Mouse (Mus musculus) layer of hippocampus, postnatal 10 days (tissue): ENCODE data around the gene Itk. TPM values are rescaled to one million over a fixed set of nuclear protein-coding genes. Genes with fewer than 3 reads are reported as not detected.
"Not testable (repeated sequence)": the region's sequence is repeated elsewhere in the genome, so short reads cannot be mapped to it uniquely, and the experiment has no call there.

Source experiments
- DNase-seq, 2 experiments: peaks; one replicate each; pipeline ENCODE4 v3.0.0; 2021; ENCODE audit warnings: low spot score in 2 of 2
- long read RNA-seq: library from polyadenylated mRNA; stranded (forward); transcript quantifications from one replicate; pipeline ENCODE4 v2.0.0, GENCODE M21; 2023
- total RNA-seq, 2 experiments: library from RNA; stranded (reverse); gene quantifications; 2 replicates each; pipeline ENCODE4 v1.2.3; 2021

The Itk gene
- total RNA-seq: under 1 TPM; 0.31 to 0.48 TPM
- long read RNA-seq, partial matches to known transcripts: 1 of 1 reads
- long read RNA-seq, other reads (novel, unspliced or antisense): 0 of 1 reads

DNA sequence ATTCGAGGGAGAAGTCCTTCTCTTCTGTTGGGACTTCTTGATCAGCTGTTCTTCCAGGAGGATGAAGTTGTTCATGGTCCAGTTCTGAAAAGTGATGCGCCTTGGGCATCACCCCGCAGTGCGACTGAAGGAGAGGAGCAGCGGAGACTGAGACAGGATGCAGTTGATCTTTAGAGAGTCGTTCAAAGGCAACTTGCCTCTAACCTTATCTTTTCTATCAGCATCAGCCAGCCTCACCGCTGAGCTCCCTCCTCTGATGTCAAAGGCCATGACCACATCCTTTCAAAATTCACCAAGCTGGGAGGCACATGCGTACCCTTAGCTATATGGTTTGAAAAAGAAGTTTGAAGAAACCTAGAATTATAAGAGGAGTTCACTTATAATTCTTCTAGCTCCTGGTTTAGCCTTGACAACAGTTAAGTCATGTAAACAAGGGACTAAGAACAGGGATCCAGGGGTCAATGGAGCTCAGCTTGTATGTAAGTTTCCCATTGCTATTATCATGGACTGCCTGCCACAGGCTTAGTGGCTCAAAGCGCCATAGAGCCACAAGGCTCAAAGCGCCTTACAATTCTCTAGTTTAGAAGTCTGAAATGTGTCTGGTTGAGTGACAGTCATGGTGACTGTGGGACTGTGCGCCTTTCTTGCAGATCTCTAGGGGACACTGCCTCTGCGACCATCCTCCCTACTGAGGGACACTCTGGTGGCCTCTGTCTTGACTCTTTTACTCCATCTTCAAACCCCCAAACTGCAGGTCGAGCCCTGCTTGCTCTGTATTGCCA is at the start of gene Itk:
Gene Itk, minus strand, starts transcription at position 180 of the 782 bp plus-strand sequence.
- DNase-seq: no peak

DNA sequence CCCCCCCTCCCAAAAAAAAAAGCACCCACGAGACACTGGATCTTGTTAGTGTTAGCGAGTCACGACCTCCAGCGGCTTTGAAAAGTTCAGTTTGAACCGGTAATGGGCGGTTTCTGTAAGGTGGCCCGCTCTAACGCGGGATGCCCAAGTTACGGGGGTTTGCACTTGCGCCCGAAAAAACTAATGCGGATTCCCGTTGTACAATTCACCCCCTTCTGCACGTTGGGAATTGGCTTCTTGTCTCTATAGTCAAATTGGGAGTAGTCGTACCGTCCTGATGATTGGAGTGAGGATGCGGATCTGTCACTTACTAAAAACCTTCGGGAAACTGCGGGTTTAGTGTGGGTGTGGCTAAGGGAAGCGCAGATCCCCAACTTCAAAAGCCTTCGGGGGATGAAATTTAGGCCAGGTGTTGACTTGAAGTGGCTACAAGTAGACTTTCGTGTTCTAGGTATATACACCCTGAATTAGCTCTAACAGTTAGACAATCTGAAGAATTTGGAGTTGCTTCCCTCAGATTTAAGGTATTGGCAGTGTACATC is 48.2 kb upstream of the Itk start:
- DNase-seq: peak in 1 of 2 experiments; percentile 19

- DNase-seq: peak; percentile 87 to 91
These were observed 47.6 kb upstream of the Itk start, which contains the start of gene Med7 for GRCm38 (mm10) chr11:46436760-46437458. TSS of gene Med7 (plus strand) at chr11:46436925.

DNA sequence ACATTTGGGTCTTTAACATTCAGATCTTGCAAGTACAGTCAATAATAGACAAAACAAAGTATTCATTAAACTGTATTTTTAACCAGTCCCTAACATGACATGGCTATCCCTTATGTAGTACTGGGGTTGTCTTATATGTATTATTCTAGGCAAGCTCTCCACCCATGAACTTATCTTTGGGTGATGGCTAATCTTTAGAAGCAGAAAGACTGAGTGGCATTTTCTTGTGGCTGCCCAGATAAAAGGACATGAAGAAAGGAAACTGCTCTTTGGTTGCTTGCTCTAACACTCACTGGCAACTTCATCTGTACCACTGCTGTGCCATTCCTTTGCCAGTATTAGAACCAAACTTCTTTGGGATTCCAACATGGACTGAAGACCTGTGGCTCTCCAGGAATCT is 46.0 kb upstream of the Itk start:
- no peak for DNase-seq

GRCm38 (mm10) chr11:46431129-46431528 is 41.8 kb upstream of the Itk start:
- DNase-seq: peak; percentile 84 to 85

DNA sequence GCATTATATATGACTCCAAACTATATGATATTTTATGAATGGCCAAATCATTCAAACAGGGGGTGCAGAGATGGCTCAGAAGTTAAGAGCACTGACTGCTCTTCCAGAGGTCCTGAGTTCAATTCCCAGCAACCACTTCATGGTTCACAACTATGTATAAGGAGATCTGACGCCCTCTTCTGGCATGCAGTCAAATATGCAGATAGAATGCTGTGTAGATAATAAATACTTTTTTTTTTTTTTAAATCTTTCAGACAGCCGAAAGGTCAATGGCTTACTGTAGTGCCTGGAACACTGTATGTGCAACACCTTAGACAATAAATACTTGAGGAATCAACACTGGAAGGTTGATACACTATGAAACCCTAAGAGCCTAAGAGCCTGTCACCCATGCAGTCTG is 40.8 kb upstream of the Itk start:
- no peak for DNase-seq

- not testable (repeated sequence) for DNase-seq
These were observed 38.8 kb upstream of the Itk start for GRCm38 (mm10) chr11:46428131-46428530.

DNA sequence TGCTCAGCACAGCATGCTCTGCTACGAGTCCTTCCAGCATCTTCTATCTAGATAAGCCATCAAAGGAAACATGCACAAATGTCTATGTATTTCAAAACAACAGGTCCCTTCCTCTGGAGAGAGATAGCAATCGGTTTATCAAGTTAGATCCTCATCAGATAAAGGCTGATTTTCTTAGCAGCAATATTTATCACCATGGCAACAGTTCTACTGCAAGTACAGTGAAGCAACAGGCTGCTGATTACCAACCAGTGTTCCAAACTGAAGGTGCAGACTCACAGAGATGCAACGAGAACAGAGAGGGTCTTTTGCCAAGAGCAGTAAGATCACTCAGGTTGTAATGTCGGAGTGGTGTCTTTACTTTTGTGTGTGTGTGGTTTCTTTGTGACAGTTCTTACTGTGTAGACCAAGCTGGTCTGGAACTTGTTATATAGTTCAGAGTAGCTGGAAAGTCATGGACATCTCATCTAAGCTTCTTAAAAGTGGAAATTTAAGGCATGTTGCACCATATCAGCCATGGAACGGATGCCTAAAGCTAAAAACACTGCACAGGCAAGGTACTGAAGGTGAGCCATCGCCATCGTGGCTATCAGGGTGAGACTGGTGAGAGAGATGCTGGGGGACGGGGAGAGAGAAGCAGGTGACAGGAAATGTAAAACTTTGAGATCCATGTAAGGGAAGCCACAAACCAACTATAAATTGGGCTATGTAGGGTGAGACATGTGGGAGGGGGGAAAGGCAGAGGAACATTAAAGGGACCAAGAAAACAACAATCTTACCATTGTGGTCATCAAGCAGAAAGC is 32.0 kb upstream of the Itk start:
- DNase-seq: no peak

DNA sequence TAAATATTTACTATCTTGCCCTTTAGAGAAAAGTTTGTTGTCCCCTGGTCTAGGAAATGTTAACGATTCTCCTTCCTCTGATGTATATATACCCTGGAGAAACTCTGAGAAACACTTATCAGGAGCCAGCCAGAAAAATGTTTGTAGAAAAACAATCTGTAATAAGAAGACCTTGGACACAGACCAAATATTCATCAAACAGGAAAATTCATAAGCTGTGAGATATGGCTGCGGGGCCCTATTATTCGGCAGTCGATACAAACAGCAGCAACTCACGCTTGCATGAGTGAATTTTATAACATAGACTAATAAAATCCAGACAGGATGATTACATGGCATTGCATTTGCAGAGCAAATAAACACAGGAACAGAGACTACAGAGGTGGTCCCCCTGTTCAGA is 29.5 kb upstream of the Itk start:
- no peak for DNase-seq

DNA sequence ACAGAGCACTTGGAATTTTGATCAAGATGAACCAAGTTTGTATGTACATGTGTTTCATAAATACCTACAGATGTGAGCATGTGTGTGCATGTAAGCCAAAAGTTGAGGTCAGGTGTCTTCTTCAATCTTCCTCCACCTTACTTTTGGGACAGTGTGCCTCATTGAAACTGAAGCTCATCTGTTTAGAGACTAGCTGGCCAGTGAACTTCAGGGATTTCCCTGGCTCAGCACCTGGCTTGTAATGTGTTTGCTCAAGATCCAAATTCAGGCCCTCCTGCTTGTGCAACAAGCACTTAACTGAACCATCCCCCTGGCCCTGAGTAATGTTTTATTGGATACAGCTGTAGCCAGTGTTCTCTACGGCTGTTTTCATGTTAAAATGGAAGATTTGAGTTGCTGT is 29.1 kb upstream of the Itk start:
- DNase-seq: no peak

GRCm38 (mm10) chr11:46410018-46410563 is 20.8 kb upstream of the Itk start:
- DNase-seq: no peak

GRCm38 (mm10) chr11:46406721-46407120 is 17.4 kb upstream of the Itk start:
- no peak for DNase-seq

- no peak for DNase-seq
These were observed 15.7 kb upstream of the Itk start for GRCm38 (mm10) chr11:46404986-46405385.

GRCm38 (mm10) chr11:46401555-46401954 is 12.2 kb upstream of the Itk start:
- no peak for DNase-seq

DNA sequence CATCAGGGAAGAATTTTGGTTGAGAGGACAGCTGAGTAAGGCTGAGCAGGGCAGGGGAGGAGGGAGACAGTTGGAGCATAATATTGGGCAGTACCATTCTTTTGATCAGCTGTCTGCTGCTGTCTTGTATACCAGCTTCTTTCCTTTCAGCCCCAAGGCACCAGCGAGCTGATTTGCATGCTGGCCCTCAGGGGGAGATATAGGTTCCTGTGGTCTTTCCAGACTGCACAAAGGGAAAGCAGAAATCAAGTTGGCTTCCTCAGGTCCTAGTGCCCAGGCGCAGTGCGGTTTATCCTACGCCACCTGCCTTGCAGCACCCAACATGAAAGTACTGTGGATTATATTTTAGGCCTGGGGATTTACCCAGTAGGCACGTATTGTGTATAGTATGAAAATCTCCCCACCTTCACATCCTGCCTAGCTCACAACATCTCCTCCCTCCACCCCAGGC is 9.6 kb upstream of the Itk start:
- no peak for DNase-seq

DNA sequence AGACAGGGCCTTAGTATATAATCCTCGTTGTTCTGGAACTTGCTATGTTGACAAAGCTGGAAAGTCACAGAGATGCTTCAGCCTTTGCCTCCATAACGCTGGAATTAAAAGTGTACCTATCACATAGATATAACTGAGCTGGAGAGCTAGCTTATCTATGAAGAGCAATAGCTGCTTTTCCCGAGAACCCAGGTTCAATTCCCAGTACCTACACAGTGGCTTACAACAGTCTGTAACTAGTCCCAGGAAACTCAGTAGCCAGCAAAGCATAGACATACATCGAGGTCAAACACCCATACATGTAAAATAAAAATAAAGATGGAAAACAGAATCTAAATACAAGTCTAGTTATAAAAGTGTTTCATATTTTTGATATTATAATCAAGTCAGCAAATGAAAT is 9.2 kb upstream of the Itk start:
- DNase-seq: no peak

- DNase-seq: no peak
These were observed 8.6 kb upstream of the Itk start for GRCm38 (mm10) chr11:46397900-46398299.

- DNase-seq: no peak
These were observed 7.5 kb upstream of the Itk start for GRCm38 (mm10) chr11:46396860-46397179.

DNA sequence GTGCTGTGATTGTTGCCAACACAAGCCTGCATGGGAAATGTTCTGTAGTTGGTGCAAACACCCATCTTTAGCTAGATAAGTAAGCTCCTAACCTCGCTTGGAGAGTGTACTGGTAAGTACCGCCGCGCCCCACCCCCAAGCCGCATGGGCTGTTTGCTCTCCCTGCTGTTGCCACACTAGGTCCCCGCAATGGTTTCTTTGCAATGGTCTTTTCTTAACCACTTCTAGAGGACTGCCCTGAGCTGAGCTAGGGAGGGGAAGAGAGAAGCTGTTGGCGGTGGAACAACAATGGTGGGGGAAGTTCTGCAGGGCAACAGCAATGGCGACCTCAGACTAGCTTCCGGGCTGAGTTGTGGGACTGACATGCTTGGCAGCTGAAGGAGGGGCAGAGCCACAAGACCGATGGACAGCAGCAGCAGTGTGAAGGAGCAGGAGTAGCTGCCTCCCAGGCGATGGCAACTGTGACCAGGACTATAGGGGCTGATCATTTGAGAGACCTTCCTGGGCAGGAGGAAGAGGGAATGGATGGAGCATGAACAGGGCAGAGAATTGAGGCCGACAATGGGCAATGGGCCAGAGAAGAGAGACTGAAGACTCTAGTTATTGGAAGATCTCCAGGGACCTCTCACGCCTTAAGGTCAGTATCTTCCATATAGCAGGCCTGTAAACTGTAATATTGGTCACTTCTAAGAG is 7.0 kb upstream of the Itk start, which contains the start of gene Fam71b:
Gene Fam71b, plus strand, starts transcription at position 393 of the 693 bp plus-strand sequence.
- DNase-seq: no peak

GRCm38 (mm10) chr11:46395698-46396097 is 6.4 kb upstream of the Itk start:
- DNase-seq: no peak
